Mouse (Mus musculus) cerebellum, postnatal 25 days (tissue): ENCODE data around the gene Cxcl14.

Experiments
- DNase-seq, 2 experiments: peaks; one replicate each; pipeline ENCODE4 v3.0.0; 2021; ENCODE audit warnings: mixed read lengths in 2 of 2

The Cxcl14 gene

DNA sequence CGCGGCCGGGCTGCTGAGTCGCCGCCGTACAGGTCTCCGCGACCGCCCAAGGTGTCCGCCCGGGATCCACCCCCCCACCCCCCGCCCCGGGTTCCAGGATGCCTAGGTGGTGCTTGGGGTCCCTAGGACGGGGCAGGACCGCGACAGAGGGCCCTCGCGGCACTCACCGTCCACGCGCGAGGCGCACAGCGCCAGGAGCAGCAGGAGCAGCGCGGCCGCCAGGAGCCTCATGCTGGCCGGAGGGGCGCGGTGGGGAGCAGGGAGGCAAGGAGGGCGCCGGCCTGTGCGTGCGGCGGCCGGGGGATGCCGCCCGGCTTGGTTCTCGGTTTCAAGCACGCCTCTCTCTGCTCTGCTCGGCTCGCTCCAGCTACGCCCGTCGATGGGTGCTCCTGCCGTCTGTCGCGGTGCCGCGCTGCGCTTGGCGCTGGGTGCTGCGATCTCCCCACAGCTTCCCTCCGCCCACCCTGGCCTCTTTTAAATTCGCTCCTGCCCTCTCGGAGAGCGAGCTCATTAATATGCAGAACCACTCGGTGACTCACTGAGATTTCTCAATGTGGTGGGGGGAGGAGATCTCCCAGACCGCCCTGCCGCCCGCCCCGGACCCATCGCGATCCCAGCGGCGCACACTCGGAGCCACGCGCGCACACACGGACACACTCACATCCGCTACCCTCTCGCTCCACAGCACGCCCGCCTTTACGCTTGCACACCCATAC, at the start of gene Cxcl14:
Gene Cxcl14, minus strand, starts transcription at position 609 of the 716 bp plus-strand sequence.
- DNase-seq, result peak; percentile 15 to 35

DNA sequence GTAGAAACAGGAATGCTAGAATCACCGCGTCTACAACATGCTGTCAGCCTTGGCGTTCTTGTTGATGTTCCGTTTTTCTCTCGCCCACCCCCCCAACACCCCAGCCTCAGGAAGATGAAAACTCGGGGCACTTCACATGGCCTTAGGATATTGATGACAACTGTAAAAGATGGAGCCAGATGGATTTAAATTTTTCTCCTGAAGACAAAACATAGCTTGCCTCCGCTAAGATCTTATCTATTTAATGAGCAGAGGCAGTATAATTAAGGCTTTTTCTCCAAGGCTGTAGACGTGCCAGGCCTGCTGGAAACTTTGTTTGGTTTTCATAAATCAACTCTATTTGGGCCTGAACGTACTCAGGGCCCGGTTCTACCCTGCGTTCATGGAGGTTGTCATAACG, 48.0 kb upstream of the Cxcl14 start:
- DNase-seq, result no peak

DNA sequence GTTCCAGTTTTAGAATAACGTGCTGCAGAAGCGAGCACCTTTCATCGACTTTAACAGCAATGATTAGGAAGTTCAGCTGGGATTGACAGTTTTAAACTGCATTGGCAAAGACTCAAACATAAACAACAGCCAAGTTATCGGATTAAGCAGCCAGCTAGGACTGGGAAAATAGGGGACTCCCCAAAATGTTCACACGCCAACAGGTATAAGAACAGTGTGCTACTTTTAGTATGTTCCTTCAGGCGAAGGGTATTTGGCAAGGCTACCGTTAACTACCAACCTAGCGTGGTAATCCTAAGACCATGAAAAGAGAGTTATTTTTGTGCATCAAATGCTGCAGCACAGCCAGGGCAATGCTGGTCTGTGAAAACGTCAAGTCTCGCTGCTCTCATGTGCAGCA, 46.1 kb upstream of the Cxcl14 start:
- no peak for DNase-seq

- DNase-seq, result no peak
These were observed 44.2 kb upstream of the Cxcl14 start for GRCm38 (mm10) chr13:56340513-56340912.

DNA sequence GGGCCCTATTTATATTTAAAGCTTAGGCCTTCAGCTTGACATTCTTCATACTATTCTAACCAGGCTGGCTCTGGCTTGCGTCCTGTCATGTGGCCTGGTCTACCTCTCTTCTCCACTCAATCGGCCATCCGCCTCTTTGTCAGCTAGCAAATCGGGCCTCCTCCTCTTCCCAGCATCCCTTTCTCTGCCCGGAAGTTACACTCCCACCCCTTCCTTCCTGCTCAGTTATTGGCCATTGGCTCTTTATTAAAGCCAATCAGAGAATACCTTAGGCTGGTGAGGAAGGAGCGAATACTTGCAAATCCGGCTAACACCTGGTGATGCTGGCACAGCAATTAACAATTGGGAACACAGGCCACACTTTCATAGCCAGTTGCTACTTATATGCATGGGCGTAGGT, 43.5 kb upstream of the Cxcl14 start:
- no peak for DNase-seq

DNA sequence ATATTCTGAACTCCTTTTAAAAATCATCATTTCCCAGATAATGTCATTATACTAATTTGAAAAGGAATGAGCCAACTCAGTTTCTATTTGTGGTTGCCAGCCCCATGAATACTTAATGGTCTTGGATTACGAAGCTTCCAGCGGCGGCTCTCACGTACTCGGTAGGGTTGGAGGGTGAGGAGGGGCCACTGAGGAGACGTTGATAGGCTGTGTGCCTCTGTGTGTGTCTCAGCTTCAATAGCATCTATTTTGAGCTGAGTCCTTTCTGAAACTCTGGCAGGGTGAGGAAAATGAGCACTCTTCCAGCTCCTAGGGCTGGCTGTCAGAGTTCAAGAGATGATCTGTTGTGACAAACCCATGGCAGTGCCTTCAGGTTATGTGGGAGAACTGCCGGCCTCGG, 40.6 kb upstream of the Cxcl14 start:
- no peak for DNase-seq

DNA sequence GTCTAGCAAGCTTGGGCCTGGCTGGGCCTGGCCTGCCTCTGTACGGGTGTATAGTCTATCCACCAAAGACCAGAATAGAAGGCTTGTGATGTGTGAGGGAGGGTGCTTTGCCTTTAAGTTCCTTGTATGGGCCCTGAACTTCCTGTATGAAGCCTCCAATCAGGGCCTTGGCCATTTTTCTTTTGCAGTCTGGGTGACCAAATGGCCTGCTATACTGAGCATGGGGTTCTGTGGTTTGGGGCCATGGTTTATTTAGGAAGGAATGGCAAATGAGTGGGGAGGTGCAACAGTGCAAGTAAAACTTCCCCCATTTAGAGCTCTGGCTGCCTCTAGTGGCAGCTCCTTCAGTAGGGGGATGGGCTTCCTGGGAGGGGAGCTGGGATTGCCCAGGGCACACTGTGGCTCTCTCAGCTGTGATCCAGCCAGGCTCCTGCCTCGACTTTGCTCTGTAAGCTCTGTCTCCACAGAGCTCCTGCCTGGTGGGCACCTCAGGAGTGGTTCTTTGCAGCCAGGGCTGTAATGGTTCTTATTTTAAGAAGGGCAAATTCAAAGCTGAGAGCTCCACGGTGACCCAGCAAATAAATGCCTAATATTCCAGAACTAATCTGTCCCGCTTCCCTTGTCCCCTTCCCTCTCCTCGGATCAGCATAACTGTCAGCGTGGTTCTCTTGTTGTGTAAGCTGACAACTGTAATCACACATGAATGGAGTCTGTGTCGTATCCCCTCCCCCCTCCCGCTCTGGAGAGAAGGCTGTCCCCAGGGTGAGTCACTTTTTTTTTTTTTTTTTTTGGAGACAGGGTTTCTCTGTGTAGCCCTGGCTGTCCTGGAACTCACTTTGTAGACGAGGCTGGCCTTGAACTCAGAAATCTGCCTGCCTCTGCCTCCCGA, 38.7 kb upstream of the Cxcl14 start:
- DNase-seq, result no peak

DNA sequence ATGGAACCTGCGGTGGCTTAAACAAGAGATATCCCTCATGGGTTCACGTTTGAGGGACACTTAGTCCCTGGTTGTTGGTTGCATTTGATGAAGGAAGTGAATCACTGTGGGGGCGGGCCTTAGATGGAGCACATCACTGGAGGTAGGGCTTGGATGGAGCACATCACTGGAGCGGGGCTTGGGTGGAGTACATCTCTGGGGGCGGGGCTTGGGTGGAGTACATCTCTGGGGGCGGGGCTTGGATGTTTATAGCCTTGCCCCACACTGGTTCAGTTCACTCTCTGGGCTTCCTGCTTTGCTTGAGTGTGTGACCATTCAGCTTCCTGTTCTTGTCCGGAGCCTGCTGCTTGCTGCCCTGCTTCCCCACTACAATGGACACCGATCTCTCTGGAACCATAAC, 37.9 kb upstream of the Cxcl14 start:
- DNase-seq, result no peak

GRCm38 (mm10) chr13:56332356-56332755, 36.0 kb upstream of the Cxcl14 start:
- DNase-seq, result peak; percentile 14 to 23

DNA sequence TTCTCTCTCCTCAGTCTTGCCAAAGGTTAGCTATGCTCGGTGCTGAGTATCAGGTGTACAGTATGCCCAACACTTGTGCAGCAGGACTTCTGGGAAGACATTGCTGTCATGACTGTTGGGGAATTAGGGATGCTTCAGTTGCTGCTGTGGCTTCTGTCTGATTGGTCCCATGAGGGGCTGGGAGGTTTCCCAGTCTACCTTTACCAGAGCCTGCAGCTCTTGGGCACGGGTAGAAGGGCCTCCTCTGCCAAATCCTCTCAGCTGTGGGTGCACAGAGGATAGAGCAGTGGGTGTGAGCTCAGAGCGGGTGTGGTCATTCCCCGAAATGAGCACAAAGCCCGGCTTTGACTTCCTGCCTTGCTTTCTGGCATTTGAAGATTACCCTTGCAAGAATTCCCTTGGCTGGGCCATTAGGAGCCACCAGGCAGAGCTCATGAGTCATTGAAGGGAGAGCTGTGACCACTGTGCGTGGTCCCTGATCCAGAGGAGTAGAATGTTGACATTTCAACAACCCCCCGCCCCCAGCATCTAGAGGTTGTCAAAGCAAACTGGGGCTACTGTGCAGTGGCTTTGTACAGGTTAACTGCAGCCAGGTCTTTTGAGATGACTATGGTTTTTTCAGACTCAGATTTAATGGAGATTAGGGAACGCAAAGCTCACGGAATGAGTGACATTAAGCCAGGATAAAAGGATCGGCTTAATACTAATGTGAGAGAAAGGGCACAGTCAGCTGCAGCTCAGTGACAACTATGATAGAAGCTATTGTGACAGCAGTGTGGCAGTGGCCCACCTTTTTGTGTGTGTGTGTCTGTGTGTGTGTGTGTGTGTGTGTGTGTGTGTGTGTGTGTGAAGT, 34.5 kb upstream of the Cxcl14 start:
- DNase-seq, result no peak

DNA sequence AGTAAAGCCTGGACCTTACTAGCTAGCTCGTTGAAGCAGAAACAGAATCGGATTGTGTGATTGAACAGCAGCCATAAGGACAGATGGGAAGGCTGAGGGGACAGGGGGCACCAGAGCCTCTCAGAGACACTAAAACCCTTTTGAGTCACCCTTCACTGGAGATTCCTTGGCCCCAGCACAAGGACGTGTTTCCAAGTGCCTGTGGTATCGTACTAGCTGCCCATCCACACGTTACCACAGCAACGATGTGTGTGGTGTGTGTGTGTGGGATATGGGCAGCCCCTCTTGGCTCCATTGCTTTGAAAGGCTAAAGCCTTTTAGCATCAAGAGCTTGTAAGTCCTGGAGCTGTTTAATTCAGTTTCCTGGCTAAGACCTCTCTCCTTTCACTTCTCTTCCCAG, 33.4 kb upstream of the Cxcl14 start:
- DNase-seq, result no peak

- DNase-seq, result no peak
These were observed 32.8 kb upstream of the Cxcl14 start for GRCm38 (mm10) chr13:56329165-56329564.

GRCm38 (mm10) chr13:56327779-56328178, 31.4 kb upstream of the Cxcl14 start:
- DNase-seq, result no peak

DNA sequence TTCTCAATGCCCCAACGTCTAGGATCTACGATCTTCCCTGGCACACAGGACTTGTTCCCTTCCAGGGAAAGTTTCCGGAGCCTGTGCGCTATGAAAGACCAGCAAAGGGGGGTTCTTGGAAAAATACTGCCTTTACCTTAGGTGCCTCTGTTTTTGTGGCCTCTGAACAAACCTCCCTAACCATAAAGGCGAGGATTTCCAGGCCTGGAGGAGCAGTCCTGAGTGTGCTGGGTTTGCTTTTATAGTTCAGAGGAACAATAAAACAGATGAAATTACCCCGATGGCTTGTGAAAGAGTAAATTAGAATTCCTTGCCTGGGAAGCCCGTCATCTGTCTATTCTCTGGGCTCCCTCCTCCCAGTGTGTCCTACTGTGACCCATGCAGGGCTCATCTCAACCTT, 25.3 kb upstream of the Cxcl14 start:
- no peak for DNase-seq

DNA sequence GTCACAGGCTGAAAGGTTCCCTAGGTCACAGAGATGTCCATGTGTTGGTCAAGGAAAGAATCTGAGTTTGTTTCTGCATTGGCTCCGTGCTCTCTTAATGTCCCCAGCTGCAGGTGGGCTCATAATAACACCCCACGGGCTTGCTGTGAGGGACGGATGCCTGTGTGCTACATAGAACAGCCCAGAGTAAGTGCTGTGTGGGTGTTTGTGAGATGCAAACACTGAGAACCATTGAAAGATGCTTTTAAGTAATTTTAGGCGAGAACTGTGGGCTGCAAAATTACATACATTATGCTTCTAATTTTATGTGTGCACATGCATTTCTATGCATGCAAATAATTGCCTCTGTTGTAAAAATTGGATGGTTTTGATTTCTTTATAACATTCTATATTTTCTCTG, 20.6 kb upstream of the Cxcl14 start:
- DNase-seq, result no peak

DNA sequence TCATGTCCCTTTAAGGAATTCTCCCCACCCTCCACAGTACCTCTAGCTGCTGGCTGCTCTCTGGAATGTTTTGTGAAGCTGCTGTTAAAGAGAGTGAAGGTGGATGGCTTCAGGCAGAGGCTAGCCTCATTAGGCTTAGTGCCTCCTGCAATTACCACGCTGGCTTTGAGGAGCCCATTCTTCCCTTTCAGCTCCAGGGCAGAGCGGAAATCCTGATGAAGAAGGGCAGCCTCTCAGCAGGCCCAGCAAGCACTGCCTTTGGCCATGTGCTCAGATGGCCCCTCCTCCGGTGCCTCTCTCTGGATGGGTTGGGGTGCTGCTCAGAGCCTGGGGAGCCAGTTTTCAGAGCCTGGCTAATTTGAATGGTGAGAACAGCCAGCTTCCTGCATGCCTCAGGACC, 18.9 kb upstream of the Cxcl14 start:
- peak in 1 of 2 experiments; percentile 8 for DNase-seq

- DNase-seq, result no peak
These were observed 8.7 kb upstream of the Cxcl14 start for GRCm38 (mm10) chr13:56305058-56305457.

- no peak for DNase-seq
These were observed 8.1 kb upstream of the Cxcl14 start for GRCm38 (mm10) chr13:56304453-56304852.

DNA sequence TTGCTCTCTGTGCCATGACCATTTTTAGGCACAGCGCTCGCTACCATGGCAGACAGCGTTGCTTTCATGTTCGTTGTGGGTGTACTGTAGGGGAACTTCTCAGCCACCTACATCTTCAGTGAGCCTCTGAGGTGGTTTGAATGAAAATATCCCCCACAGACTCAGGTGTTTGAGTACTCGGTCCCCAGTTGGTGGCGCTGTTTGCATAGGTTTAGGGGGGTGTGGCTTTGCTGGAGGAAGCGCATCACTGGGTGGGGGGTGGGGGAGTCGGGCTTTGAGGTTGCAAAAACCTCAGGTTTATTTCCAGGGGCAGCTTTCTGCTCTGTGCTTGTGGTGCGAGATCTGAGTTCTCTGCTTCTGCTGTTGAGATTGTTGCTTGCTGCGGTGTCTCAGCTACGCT, 3.0 kb upstream of the Cxcl14 start:
- DNase-seq, result no peak

- peak; percentile 16 to 37 for DNase-seq
These were observed 289 bp upstream of the Cxcl14 start for GRCm38 (mm10) chr13:56296659-56297020.

DNA sequence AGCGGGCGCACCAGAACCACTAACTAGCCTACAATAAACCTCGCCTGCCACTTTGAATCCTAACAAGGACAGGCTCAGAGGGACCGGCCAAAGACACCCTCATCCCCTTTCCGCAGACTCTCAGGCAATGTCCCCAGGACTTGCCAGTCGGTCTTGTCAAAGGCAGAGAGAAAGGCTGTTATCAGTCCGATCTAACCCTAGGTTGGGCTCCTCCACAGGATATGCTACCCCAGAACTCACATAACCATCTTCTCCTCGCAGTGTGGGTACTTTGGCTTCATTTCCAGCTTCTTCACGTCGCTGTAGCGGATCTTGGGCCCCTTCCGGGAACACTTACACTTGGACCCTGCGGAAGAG, 787 bp downstream of the Cxcl14 start:
- no peak for DNase-seq

- DNase-seq, result peak; percentile 14 to 17
These were observed 1.4 kb downstream of the Cxcl14 start for GRCm38 (mm10) chr13:56294908-56295307.

DNA sequence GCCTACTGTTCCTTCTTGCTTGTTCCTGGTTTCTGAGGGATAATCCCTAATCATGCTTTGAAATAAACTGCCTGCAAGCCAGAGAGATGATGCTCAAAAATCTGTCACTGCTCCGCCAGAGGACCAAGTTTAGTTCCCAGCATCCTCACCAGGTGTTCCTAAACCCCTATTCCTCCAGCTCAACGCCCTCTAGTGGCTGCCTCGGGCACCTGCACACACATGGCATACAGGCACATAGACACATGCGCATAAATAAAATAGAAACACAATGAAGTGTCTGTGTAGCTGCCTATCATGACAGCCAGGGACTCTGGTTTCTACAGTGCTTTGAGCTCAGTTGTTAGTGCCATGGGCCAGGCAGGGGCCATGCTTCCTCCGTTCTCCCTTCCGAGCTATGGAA, 6.4 kb downstream of the Cxcl14 start:
- DNase-seq, result no peak
